Mouse (Mus musculus): Measurements from ENCODE around the gene Papss2.

- TF ChIP-seq CTCF (IDR thresholded peaks at IDR 0.05; ENCODE audit: low read depth, low read length) (no peak), POLR2A (IDR thresholded peaks at IDR 0.05; ENCODE audit: borderline replicate concordance, low read depth, low read length) (no peak)
These were observed 25.9 kb upstream of the Papss2 start for GRCm38 (mm10) chr19:32569725-32570124.
